Mouse (Mus musculus) intestine, embryonic 16.5 days (tissue): ENCODE measurements around the gene Ankrd2. TPM values are rescaled to one million over a fixed set of nuclear protein-coding genes. Genes with fewer than 3 reads are reported as not detected.

Source experiments
- ATAC-seq: fragments of 200-750 bp; cut with Nextera tagmentation; 2 replicates; pipeline ENCODE4 v1.8.0; 2017; ENCODE audit warnings: moderate TSS enrichment, moderate library complexity
- H3K27ac ChIP-seq: fragments of 300-500 bp; sonication (generic); 2 replicates; pipeline ENCODE4 v1.5.1; 2014; ENCODE audit warnings: mild to moderate bottlenecking, low read length
- H3K27me3 ChIP-seq: fragments of 300-500 bp; sonication (generic); replicated peaks from 2 replicates; pipeline ENCODE4 v1.6.1; 2014; ENCODE audit warnings: low read length, control low read depth, mixed read lengths; ENCODE audit not compliant: control insufficient read depth, insufficient read depth
- H3K36me3 ChIP-seq: fragments of 300-500 bp; sonication (generic); 2 replicates; pipeline ENCODE4 v1.6.1; 2014; ENCODE audit warnings: low read length, control low read depth; ENCODE audit not compliant: control insufficient read depth, insufficient read depth
- H3K4me1 ChIP-seq: fragments of 300-500 bp; sonication (generic); 2 replicates; pipeline ENCODE4 v1.6.1; 2014; ENCODE audit warnings: low read length, control low read depth, mixed read lengths; ENCODE audit not compliant: control insufficient read depth, insufficient read depth
- H3K4me2 ChIP-seq: fragments of 300-500 bp; sonication (generic); 2 replicates; pipeline ENCODE4 v1.6.1; 2014; ENCODE audit warnings: low read depth, low read length, control low read depth
- H3K4me3 ChIP-seq: fragments of 300-500 bp; sonication (generic); 2 replicates; pipeline ENCODE4 v1.5.1; 2014; ENCODE audit warnings: mild to moderate bottlenecking, low read length
- H3K9ac ChIP-seq: fragments of 300-500 bp; sonication (generic); 2 replicates; pipeline ENCODE4 v1.6.1; 2014; ENCODE audit warnings: low read depth, low read length
- H3K9me3 ChIP-seq: fragments of 300-500 bp; sonication (generic); 2 replicates; pipeline ENCODE4 v1.6.1; 2016; ENCODE audit warnings: low read length, control low read depth; ENCODE audit not compliant: control insufficient read depth
- WGBS: fragments of 180-500 bp; shearing (Covaris S2); extraction: QIAGEN DNeasy Blood & Tissue Kit; methylation state at CpG from one replicate; pipeline ENCODE4 v1.1.7; 2014; 5-methylcytosine and 5-hydroxymethylcytosine counted together
- polyA plus RNA-seq: library from polyadenylated mRNA; unstranded; fragments of >200 nt; fragmentation: Nextera tagmentation; extraction: Ambion mirVana; gene quantifications from 2 replicates; pipeline ENCODE4 v1.2.1, GENCODE M21; 2015

Ankrd2 gene
- polyA plus RNA-seq, 1 experiment from 2014 or later, result 0.16 TPM

- H3K4me1 ChIP-seq, result no peaks in the 10 kb centered on the region; the same call in 1 of the 2 replicates
- H3K9ac ChIP-seq, result no peak overlapping the region
- 77% methylated on average over 4 of the region's 4 CpGs for WGBS
- no peak overlapping the region for H3K4me3 ChIP-seq
- H3K9me3 ChIP-seq, result no peaks in the 10 kb centered on the region
- H3K27me3 ChIP-seq, result no peaks in the 10 kb centered on the region
- no peak overlapping the region for H3K27ac ChIP-seq
- H3K4me2 ChIP-seq, result no peak overlapping the region
- no peak for ATAC-seq
- H3K36me3 ChIP-seq, result no peaks in the 10 kb centered on the region
Measured at GRCm38 (mm10) chr19:42010436-42010835, 25.4 kb upstream of the Ankrd2 start.

GRCm38 (mm10) chr19:42011123-42011522 is 24.7 kb upstream of the Ankrd2 start:
- no peaks in the 10 kb centered on the region for H3K9me3 ChIP-seq
- H3K36me3 ChIP-seq, result no peaks in the 10 kb centered on the region
- WGBS, result 86% methylated on average over 7 of the region's 7 CpGs
- no peak for ATAC-seq
- no peaks in the 10 kb centered on the region for H3K27me3 ChIP-seq
- no peak overlapping the region for H3K4me2 ChIP-seq
- no peak overlapping the region for H3K4me3 ChIP-seq
- no peaks in the 10 kb centered on the region for H3K4me1 ChIP-seq
- H3K9ac ChIP-seq, result no peak overlapping the region
- no peak overlapping the region for H3K27ac ChIP-seq

- Histone ChIP-seq H3K36me3 (no peaks in the 10 kb centered on the region), H3K9ac (no peak overlapping the region), H3K27ac (no peak overlapping the region), H3K4me1 (peaks cover 5% of the 10 kb centered on the region), H3K4me3 (no peak overlapping the region), H3K4me2 (no peak overlapping the region), H3K27me3 (no peaks in the 10 kb centered on the region), H3K9me3 (no peaks in the 10 kb centered on the region)
- no peak for ATAC-seq
- 85% methylated on average over 3 of the region's 3 CpGs for whole genome bisulfite sequencing
Measured at GRCm38 (mm10) chr19:42014231-42014825, 21.5 kb upstream of the Ankrd2 start.

GRCm38 (mm10) chr19:42015001-42015400 is 20.8 kb upstream of the Ankrd2 start:
- 87% methylated on average over 6 of the region's 6 CpGs for WGBS
- Histone ChIP-seq H3K36me3 (no peaks in the 10 kb centered on the region), H3K27ac (no peak overlapping the region), H3K4me3 (no peak overlapping the region), H3K4me1 (peaks cover 5% of the 10 kb centered on the region), H3K27me3 (no peaks in the 10 kb centered on the region), H3K4me2 (no peak overlapping the region), H3K9ac (no peak overlapping the region), H3K9me3 (no peaks in the 10 kb centered on the region)
- no peak for ATAC-seq

GRCm38 (mm10) chr19:42016251-42016650 is 19.5 kb upstream of the Ankrd2 start:
- Histone ChIP-seq H3K27me3 (no peaks in the 10 kb centered on the region), H3K9ac (no peak overlapping the region), H3K4me1 (peaks cover 5% of the 10 kb centered on the region), H3K4me2 (no peak overlapping the region), H3K27ac (0 out of 2 replicates have a peak overlapping the region, but pooled peaks have one; percentile 15), H3K9me3 (no peaks in the 10 kb centered on the region), H3K36me3 (no peaks in the 10 kb centered on the region), H3K4me3 (no peak overlapping the region)
- 81% methylated on average over 4 of the region's 4 CpGs for WGBS
- no peak for ATAC-seq

GRCm38 (mm10) chr19:42016840-42017239 is 19.0 kb upstream of the Ankrd2 start:
- no peak overlapping the region for H3K4me2 ChIP-seq
- no peaks in the 10 kb centered on the region for H3K36me3 ChIP-seq
- H3K27ac ChIP-seq, result peak overlapping the region; percentile 38
- peaks cover 5% of the 10 kb centered on the region for H3K4me1 ChIP-seq
- H3K4me3 ChIP-seq, result no peak overlapping the region
- H3K27me3 ChIP-seq, result no peaks in the 10 kb centered on the region
- ATAC-seq, result no peak
- no peaks in the 10 kb centered on the region for H3K9me3 ChIP-seq
- no peak overlapping the region for H3K9ac ChIP-seq
- WGBS, result 67% methylated on average over 5 of the region's 5 CpGs

GRCm38 (mm10) chr19:42017399-42018247 is 18.2 kb upstream of the Ankrd2 start:
- no peaks in the 10 kb centered on the region for H3K36me3 ChIP-seq
- no peak overlapping the region for H3K9ac ChIP-seq
- no peak overlapping the region for H3K4me2 ChIP-seq
- no peaks in the 10 kb centered on the region for H3K27me3 ChIP-seq
- peaks cover 5% of the 10 kb centered on the region for H3K4me1 ChIP-seq
- ATAC-seq, result peak; percentile 67
- H3K4me3 ChIP-seq, result no peak overlapping the region
- peak overlapping the region; percentile 38 for H3K27ac ChIP-seq
- WGBS, result 58% methylated on average over 8 of the region's 8 CpGs
- H3K9me3 ChIP-seq, result no peaks in the 10 kb centered on the region

GRCm38 (mm10) chr19:42019011-42019522 is 16.7 kb upstream of the Ankrd2 start:
- Histone ChIP-seq H3K9me3 (no peaks in the 10 kb centered on the region), H3K36me3 (no peaks in the 10 kb centered on the region), H3K27ac (no peak overlapping the region; the same call in 1 of the 2 replicates), H3K4me3 (no peak overlapping the region), H3K4me1 (peaks cover 5% of the 10 kb centered on the region), H3K4me2 (no peak overlapping the region), H3K9ac (no peak overlapping the region), H3K27me3 (no peaks in the 10 kb centered on the region)
- peak; percentile 20; the same call in 1 of the 2 replicates for ATAC-seq
- WGBS, result 53% methylated on average over 4 of the region's 4 CpGs

GRCm38 (mm10) chr19:42021681-42022541 is 13.9 kb upstream of the Ankrd2 start:
- no peak for ATAC-seq
- H3K9ac ChIP-seq, result no peak overlapping the region
- 78% methylated on average over 10 of the region's 10 CpGs for WGBS

More at GRCm38 (mm10) chr19:42021681-42022541, 13.9 kb upstream of the Ankrd2 start:
- Histone ChIP-seq H3K4me1 (peaks cover 5% of the 10 kb centered on the region), H3K9me3 (no peaks in the 10 kb centered on the region), H3K4me3 (no peak overlapping the region), H3K4me2 (no peak overlapping the region), H3K27ac (no peak overlapping the region), H3K27me3 (no peaks in the 10 kb centered on the region), H3K36me3 (no peaks in the 10 kb centered on the region)
